Mouse (Mus musculus) small intestine, adult 2 months (tissue): ENCODE measurements around the gene Ubxn7. TPM values are rescaled to one million over a fixed set of nuclear protein-coding genes. Genes with fewer than 3 reads are reported as not detected.

Experiments used
- H3K27ac ChIP-seq: fragments of 200-500 bp; 2 replicates; pipeline ENCODE4 v1.5.1; 2012; ENCODE audit warnings: low read depth, low read length, control low read depth, inconsistent platforms; ENCODE audit not compliant: insufficient read depth
- H3K27me3 ChIP-seq: fragments of 200-500 bp; 2 replicates; pipeline ENCODE4 v1.6.1; 2012; ENCODE audit warnings: mild to moderate bottlenecking, moderate library complexity, low read length, inconsistent platforms; ENCODE audit not compliant: control insufficient read depth, insufficient read depth
- H3K36me3 ChIP-seq: fragments of 200-500 bp; 2 replicates; pipeline ENCODE4 v1.6.1; 2012; ENCODE audit warnings: mild to moderate bottlenecking, low read length, control low read depth, inconsistent platforms; ENCODE audit not compliant: control insufficient read depth, insufficient read depth
- H3K4me1 ChIP-seq: fragments of 200-500 bp; 2 replicates; pipeline ENCODE4 v1.6.1; 2012; ENCODE audit warnings: low read length, inconsistent platforms, mixed read lengths; ENCODE audit not compliant: control insufficient read depth, insufficient read depth, insufficient read length
- H3K4me3 ChIP-seq: fragments of 200-500 bp; 2 replicates; pipeline ENCODE4 v1.5.1; 2012; ENCODE audit warnings: low read depth, mild to moderate bottlenecking, control low read depth, inconsistent platforms, low read length, moderate library complexity
- CTCF ChIP-seq: fragments of 200-500 bp; IDR thresholded peaks from 2 replicates; pipeline ENCODE4 v1.5.1; 2012; ENCODE audit warnings: low read depth, mild to moderate bottlenecking, control low read depth, inconsistent platforms, low read length, moderate library complexity, mixed read lengths; ENCODE audit not compliant: insufficient replicate concordance, insufficient read length; ENCODE audit errors: extremely low read depth
- POLR2A ChIP-seq: fragments of 200-500 bp; IDR thresholded peaks from 2 replicates; pipeline ENCODE4 v1.6.1; 2012; ENCODE audit warnings: low read depth, mild to moderate bottlenecking, control low read depth, inconsistent platforms, low read length, moderate library complexity
- WGBS: fragments of 180-500 bp; shearing (Covaris S2); methylation state at CpG from one replicate; pipeline ENCODE4 v1.1.7; 2018; 5-methylcytosine and 5-hydroxymethylcytosine counted together
- polyA plus RNA-seq: library from polyadenylated mRNA; depleted of rRNA; stranded (reverse); fragments of >200 nt; gene quantifications from 2 replicates; pipeline ENCODE4 v1.2.3, GENCODE M21; 2012; rRNA removed

The Ubxn7 gene
- polyA plus RNA-seq, 1 experiment, result 6.4 TPM

DNA sequence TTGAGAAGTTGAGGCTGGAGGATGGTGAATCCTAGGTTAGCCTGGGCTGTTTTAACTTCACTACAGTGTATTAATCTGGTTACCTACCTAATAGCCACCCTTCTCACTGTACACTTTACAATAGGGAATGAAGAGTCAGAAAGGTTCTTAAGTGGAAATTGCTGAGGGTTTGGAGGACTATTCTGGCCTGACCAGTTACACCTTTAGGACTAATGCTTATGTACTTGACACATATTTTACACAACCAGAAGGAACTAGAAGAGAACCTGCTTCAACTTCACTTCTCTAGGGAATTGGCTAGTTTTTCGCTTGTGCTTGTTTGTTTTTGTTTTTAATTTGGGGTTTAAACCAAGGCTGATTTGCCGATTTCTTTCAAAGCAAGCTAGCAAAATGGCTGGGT lies 101.1 kb downstream of the Ubxn7 start:
- 84% methylated on average over 2 of the region's 2 CpGs for WGBS
- TF ChIP-seq CTCF (no peak), POLR2A (no peak)
- H3K4me3 ChIP-seq, result no peak overlapping the region

GRCm38 (mm10) chr16:32434066-32434465 lies 102.0 kb downstream of the Ubxn7 start:
- no peaks in the 10 kb centered on the region for H3K27me3 ChIP-seq
- H3K4me3 ChIP-seq, result no peak overlapping the region
- H3K27ac ChIP-seq, result no peak overlapping the region
- TF ChIP-seq POLR2A (no peak), CTCF (no peak)
- peaks cover 6% of the 10 kb centered on the region for H3K4me1 ChIP-seq
- 52% methylated on average over 6 of the region's 6 CpGs for WGBS
- 0 out of 2 replicates have a peak, but pooled peaks cover 3% of the 10 kb centered on the region for H3K36me3 ChIP-seq

More for the DNA sequence above, 101.1 kb downstream of the Ubxn7 start:
- Histone ChIP-seq H3K4me1 (peaks cover 4% of the 10 kb centered on the region), H3K27me3 (no peaks in the 10 kb centered on the region), H3K27ac (no peak overlapping the region), H3K36me3 (0 out of 2 replicates have a peak, but pooled peaks cover 3% of the 10 kb centered on the region)

- peaks cover 6% of the 10 kb centered on the region for H3K4me1 ChIP-seq
- no peak overlapping the region for H3K4me3 ChIP-seq
- H3K27me3 ChIP-seq, result no peaks in the 10 kb centered on the region
- 0 out of 2 replicates have a peak, but pooled peaks cover 3% of the 10 kb centered on the region for H3K36me3 ChIP-seq
- H3K27ac ChIP-seq, result no peak overlapping the region
- TF ChIP-seq CTCF, result no peak
- TF ChIP-seq POLR2A, result no peak
These were observed 102.6 kb downstream of the Ubxn7 start for GRCm38 (mm10) chr16:32434691-32435090.

- Histone ChIP-seq H3K4me1 (peaks cover 6% of the 10 kb centered on the region), H3K27ac (no peak overlapping the region), H3K36me3 (peaks cover 11% of the 10 kb centered on the region), H3K27me3 (no peaks in the 10 kb centered on the region), H3K4me3 (no peak overlapping the region)
- TF ChIP-seq CTCF, result no peak
- no peak for TF ChIP-seq POLR2A
- 58% methylated on average over 1 of the region's 1 CpGs for WGBS
These were observed 104.6 kb downstream of the Ubxn7 start for GRCm38 (mm10) chr16:32436657-32437056.

DNA sequence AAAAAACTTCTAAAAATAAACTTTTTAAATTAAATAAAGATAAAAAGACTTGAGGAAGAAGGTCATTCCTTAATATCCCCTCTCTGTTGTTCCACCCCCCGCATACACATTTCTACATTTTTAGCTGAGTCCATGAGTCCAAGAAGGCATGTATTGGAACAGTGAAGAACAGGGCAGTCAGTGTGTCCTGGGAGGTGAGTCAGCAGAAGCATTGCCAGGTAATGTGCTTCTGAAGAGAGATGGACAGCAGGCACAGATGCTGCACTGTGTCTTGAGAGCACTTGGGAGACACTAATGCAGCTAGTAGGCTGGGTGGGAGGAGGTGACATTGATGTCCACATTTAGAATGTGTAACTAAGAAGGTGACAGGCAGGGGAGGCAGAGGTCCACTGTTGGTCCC lies 105.2 kb downstream of the Ubxn7 start:
- Histone ChIP-seq H3K4me3 (no peak overlapping the region), H3K36me3 (peaks cover 11% of the 10 kb centered on the region), H3K27me3 (no peaks in the 10 kb centered on the region), H3K4me1 (peaks cover 7% of the 10 kb centered on the region), H3K27ac (no peak overlapping the region)
- TF ChIP-seq CTCF (no peak), POLR2A (no peak)
- 98% methylated on average over 1 of the region's 1 CpGs for WGBS

GRCm38 (mm10) chr16:32441432-32441831 lies 109.4 kb downstream of the Ubxn7 start:
- Histone ChIP-seq H3K27ac (no peak overlapping the region), H3K36me3 (peaks cover 10% of the 10 kb centered on the region), H3K27me3 (no peaks in the 10 kb centered on the region), H3K4me1 (peaks cover 14% of the 10 kb centered on the region), H3K4me3 (no peak overlapping the region)
- TF ChIP-seq CTCF (no peak), POLR2A (no peak)
- WGBS, result 89% methylated on average over 3 of the region's 3 CpGs

Other genes starting within 250 kb of the Ubxn7 start
- 14.6 and 32.5 TPM in 2 replicates for gene Pigx, start 232.5 kb upstream of the Ubxn7 start, polyA plus RNA-seq
- 5.6 and 10.2 TPM in 2 replicates for gene Cep19, start 232.5 kb upstream of the Ubxn7 start, polyA plus RNA-seq
- gene Nrros, start 166.7 kb upstream of the Ubxn7 start, polyA plus RNA-seq, result 5.3 and 6.7 TPM in 2 replicates
- not detected in 2 replicates for gene Bex6, start 152.4 kb upstream of the Ubxn7 start, polyA plus RNA-seq
- gene Fbxo45, start 85.1 kb upstream of the Ubxn7 start, polyA plus RNA-seq, result 1.5 and 2.4 TPM in 2 replicates
- gene Wdr53, start 85.0 kb upstream of the Ubxn7 start, polyA plus RNA-seq, result 0.53 and 1.5 TPM in 2 replicates
- gene Smco1, start 60.8 kb upstream of the Ubxn7 start, polyA plus RNA-seq, result not detected in 2 replicates
- gene Rnf168, start 54.8 kb upstream of the Ubxn7 start, polyA plus RNA-seq, result 3.6 and 5.5 TPM in 2 replicates
- gene Tm4sf19, start 68.2 kb downstream of the Ubxn7 start, polyA plus RNA-seq, result 0.17 and 0.35 TPM in 2 replicates
- 1.3 and 1.4 TPM in 2 replicates for gene Tctex1d2, start 87.4 kb downstream of the Ubxn7 start, polyA plus RNA-seq
- gene Pcyt1a, start 98.7 kb downstream of the Ubxn7 start, polyA plus RNA-seq, result 55.4 and 115 TPM in 2 replicates
- 102 and 424 TPM in 2 replicates for gene Slc51a, start 155.6 kb downstream of the Ubxn7 start, polyA plus RNA-seq
- 0.18 and 0.42 TPM in 2 replicates for gene Zdhhc19, start 164.0 kb downstream of the Ubxn7 start, polyA plus RNA-seq